Mouse (Mus musculus) bone marrow macrophage, adult 2 months (primary cell): ENCODE measurements around the gene 2310007B03Rik.

Source experiments
- CTCF ChIP-seq: IDR thresholded peaks from 2 replicates; pipeline ENCODE4 v1.5.1; 2012; ENCODE audit warnings: low read depth, mild to moderate bottlenecking, low read length, moderate library complexity
- POLR2A ChIP-seq: IDR thresholded peaks from 2 replicates; pipeline ENCODE4 v1.6.1; 2012; ENCODE audit warnings: mild to moderate bottlenecking, low read depth, low read length, borderline replicate concordance

DNA sequence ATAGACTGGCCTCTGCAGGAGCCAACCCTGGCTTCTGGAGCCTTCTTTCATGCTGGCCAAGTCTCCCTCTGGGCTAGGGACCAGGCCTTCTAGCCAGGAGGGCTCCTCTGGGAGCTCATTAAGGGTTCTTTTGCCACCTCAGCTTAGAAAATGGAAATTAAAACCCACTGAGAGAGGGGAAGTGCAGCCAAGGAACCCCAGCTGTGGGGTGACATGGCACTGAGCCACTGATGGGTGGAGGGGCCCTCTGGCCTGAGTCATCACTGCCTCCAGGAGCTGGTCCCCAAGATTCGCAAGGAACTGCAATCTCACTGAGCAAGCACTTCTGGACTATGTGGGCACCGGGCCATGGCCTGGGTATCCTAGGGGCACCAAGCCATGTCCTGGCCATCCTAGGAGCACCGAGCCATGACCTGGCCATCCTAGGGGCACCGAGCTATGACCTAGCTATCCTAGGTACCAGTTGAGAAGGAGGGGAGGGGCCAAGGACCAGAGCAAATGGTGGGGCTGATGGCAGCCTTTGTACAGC is 46.9 kb upstream of the 2310007B03Rik start:
- TF ChIP-seq POLR2A (no peak), CTCF (no peak)
